Mouse (Mus musculus): ENCODE data around the gene Slc35g3.

DNA sequence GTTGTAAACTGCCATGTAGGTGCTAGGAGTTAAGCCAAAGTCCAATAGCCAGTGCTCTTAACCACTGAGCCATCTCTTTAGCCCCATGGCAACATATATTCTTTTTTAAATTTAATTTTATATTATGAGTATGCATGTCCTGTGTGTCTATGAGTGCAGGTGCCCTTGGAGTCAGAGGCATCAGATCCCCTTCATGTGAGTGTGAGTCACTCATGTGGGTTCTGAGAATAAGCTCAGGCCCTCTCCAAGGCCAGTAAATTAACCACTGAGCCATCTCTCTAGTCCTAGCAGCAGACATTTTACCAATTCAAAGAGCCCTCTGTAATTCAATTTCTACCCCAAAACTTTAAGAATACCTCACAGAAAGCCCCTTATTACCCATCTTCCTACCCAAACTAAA is 9.1 kb downstream of the Slc35g3 start:
- TF ChIP-seq CTCF (IDR thresholded peaks at IDR 0.05; ENCODE audit: borderline replicate concordance, control insufficient read depth, extremely low read depth, insufficient read depth, low read length, poor library complexity) (no peak), POLR2A (IDR thresholded peaks at IDR 0.05; ENCODE audit: control insufficient read depth, extremely low read depth, insufficient read depth, low read length, poor library complexity) (no peak)

Data from thymus, adult 2 months (tissue).